Mouse (Mus musculus) spleen, postnatal 36 days (tissue): ENCODE results near the gene Frmd8.
A peak's percentile ranks its signal among the peaks of the same experiment; 100 is the strongest.

ENCODE experiments used
- DNase-seq, 2 experiments: peaks; one replicate each; pipeline ENCODE4 v3.0.0; 2022; ENCODE audit warnings: low spot score in 2 of 2, mixed read lengths in 1 of 2

Frmd8 gene

DNA sequence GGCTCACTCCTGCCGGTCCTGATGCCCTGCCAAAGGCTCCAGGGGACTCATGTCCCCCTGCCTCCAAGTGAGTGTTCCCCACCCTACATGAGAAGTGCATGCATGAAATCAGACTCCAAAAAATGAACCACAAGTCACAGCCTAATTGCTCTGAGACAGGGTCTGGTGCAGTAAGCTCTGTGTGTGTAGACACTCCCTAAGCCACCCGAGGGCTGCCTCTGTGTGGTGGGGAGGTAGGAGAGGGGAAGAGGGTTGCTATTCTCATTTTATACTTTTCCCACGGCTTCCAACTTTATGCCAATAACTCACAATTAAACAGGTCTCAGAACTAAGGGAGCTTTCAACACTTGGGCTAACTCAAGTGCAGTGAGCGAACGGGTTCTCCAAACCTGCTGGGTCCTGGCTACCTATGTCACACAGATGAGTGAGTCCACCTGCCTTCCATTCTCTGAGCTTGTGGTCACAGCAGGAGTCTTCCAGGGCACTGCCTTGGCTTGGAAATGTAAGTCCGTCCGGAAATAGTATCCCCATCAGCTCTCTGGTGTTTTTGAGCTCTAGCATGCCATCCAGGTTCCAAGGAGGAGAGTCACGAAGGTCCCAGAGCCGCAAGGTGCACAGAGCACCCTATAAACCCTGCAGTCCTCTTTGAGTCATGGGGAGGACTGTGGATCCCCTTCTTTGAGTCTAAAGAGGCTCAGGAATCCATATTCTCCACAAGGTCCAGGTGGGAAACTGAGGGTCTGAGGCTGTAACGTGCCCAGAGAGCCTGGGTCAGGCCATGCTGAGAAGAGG lies 50.1 kb downstream of the Frmd8 start:
- no peak for DNase-seq

DNA sequence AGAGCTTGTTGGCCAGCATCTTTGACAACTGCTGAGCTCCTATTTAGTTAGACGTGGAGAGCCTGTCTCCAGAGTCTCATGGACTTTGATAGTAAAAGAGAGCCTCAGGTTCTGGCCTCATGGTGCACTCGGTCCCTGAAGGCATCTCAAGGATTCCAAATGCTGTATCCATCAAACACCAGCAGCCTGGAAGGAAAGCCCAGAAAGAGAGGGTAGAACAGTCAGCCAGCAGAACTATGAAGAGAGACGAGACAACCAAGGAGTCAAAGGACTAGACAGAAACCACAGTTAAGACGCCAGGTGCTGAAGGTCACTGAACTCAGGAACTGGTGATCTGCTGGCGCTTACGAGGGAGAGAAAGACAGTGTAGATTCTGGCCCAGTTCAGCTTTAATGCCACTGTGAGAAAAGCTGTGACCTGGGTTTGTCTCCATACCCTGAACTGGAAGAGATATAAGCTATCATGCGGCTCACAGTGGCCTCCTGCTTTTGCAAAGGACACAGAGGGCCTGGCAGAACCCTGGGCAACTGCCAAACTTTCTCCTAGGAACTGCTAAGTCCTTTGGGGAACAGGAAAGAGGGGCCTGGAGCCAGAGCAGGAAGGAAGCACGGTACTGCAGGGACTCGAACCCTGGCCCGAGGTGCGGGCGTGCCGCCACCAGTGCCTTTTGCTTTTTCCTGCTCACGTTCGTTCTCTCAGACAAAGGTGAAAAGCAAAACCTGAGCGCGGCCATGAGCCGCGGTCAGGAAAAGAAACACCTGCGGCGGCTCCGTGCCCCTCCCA lies 50.8 kb downstream of the Frmd8 start:
- DNase-seq: no peak

DNA sequence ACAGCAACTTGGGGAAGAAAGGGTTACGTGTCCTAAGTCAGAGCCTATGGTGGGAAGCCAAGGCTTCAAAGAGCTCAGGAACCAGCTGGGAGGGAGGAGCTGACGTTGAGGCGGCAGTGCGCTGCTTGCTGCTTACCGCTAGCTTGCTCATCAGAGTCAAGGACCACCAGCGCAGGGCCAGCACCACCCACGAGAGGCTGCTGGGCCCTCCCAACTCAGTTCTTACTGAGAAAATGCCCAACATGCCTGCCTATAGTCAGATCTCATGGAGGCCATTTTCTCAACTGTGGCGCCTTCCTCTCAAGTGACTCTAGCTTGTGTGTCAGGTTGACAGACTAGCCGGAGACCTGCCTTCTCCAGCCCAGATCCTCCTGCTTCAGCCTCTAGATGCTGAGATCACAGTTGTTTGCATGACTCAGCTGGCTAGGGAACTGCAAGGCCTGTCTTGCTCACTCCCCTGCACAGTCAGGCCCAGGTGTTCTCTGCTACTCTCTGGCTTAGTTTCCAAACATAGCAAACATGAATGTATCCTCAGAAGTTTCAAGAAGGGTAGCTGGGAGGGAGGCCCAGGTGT lies 51.7 kb downstream of the Frmd8 start:
- DNase-seq: no peak

DNA sequence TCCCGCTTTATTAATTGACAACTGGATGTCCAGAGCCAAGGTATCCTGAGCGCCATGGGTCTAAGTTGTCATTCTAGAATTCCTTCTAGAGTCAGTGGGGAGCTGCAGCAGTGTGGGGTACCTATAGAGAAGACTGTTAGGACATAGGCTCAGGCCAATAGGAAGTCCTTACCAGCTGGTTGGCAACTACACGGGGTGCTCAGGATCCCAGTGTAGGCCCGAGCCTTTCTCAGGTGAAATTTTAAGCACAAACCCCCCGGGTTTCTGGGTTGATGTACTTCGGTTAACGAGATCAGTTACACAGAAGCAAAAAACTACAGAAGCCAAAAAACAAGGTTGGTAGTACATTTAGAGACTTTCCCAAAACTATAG lies 52.3 kb downstream of the Frmd8 start:
- DNase-seq: no peak

DNA sequence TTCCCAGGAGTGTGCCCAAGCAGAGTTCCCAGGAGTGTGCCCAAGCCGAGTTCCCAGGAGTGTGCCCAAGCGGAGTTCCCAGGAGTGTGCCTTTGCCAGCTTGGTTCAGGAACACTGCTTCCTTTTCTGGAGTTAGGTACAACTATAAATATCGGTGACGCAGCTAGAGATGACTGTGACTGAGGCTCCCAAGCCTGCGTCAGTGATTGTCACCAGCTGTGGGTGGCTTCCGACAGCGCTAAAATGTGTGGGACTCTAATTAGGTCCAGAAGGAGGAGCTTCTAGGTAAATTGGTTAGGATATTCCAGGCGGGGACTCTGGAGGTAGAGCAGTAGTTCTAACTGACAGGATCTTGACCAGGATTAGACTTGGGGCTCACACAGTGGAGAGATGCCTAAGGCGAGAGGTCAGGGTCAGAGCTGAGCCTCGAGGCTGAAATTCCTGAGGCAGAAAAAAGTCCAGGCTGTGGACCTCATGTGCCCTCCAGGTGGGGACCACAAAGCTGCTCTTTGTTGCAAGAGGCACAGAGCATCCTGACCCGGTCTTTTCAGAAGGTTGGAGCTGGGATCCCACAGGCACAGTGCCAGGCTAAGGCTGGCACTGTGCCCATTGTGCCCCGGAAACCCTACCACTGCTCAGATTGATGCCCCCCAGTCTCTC lies 52.8 kb downstream of the Frmd8 start:
- no peak for DNase-seq

DNA sequence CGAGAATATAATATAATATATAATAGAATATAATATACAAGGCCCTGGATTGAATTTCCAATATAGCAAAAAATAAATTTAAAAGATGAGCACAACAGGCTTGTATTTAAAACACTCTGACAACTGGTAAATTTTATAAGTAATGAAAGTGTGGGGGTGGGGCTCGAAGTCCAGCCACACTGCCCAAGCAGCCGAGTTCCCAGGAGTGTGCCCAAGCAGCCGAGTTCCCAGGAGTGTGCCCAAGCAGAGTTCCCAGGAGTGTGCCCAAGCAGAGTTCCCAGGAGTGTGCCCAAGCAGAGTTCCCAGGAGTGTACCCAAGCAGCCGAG lies 53.3 kb downstream of the Frmd8 start:
- no peak for DNase-seq

DNA sequence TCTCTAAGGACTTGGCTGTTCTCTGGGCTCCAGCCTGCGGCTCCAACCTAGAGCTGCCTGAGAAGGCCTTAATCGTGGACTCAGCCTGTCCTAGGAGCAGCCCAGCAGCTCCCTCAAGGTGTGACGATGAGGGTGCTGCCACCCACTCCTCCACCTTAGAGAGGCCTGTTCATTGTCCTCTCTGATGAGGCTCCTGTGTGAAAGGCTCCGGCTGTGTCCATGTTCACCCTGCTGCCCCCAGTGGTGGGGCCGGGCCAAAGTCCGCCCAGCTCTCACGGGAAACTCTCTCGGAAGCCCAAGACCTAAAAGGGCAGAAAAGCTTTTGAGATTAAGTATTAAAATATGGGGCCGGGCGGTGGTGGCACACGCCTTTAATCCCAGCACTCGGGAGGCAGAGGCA lies 55.5 kb downstream of the Frmd8 start:
- peak; percentile 42 to 47 for DNase-seq

DNA sequence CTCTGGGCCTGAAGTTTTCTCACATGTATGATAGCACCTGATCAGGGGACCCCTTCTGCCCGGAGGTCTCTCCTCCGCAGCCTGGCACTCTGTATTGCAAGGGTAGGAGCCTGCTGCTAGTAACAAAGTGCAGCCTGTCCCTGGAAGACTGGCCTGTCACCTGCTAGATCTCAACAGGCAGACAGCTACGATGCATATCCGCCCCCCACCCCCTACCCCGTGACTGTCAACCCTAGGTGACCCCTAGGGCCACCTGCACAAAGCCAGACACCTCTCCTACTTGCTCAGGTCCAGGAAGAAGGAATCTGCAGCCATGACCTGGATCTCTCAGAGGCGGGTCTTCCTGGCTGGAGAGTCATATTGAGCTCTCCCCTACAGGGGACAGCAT lies 56.5 kb downstream of the Frmd8 start:
- no peak for DNase-seq

DNA sequence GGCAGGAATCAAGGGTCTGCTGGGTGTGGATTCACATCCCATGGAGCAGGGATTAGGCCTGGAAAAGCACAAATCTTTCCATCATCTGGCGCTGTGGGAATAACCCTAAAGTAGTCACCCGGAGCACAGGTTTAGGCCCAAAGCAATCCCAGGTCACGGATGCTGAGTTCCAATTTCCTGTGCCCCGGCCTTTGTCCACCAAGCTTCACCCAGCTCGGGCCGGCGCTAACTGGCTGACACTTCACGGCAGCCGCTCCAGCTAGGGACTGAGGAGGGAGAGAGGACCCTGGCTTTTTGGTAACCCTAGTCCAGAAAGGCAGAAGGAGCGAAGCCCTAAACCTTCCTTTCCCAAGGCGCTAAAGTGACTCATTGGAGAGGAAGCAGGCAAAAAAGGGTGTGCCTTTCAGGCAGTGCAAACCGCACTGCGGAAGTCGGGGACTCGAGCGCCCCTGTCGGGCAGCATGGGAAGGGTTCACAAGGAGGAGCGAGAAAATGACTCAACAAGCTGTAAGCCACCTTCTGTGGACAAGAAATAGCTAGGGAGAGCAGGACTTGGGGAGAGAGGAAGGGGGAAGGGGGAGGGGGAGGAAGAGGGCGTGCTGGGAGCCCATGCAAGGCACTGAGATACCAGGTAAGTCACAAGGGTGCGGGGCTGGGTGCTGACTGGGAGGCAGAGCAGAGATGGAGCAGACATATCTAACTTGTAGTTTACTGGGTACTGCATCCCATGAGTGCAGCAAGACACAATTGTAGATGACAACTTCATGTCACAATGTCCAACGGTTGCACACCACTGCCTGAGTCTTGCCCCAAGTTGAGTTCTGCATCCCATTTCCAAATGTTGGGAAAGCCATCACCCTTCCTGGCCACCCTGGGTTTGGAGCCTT lies 57.1 kb downstream of the Frmd8 start:
- peak; percentile 85 to 89 for DNase-seq

DNA sequence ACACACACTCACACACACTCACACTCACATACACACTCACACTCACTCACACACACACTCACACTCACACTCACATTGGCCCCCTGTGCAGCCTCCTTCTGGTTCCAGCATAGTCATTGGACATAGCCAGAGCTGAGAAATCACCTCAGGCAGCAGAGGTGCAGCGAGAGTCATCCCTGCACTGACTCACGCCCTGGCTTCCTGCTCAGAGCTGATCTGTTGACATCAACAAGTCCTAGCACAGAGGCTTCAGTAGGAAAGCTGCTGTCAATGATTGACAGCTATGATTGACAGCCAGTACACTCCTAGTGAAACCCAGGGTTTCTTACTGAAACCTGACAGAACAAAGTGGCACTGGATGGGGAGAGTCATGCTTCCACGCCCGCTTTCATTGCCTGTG lies 59.1 kb downstream of the Frmd8 start:
- no peak for DNase-seq

DNA sequence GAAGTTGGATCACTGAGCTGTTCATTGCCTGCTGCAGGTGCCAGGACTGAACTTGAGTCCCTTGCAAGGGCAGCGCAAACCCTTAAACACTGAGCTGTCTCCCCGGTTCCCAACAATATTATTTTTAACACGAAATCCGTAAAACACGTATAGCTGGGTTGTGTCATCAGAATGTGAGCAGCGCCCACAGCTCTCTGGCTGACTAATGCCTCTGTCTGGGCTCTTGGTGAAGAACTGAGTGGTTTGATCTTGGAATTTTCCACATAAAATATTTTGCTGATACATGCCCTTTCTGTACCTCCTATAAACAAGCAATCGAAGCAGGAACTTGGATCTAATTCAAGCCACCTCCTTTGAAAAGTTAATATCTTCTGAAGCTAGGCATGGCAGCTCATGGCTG lies 60.1 kb downstream of the Frmd8 start:
- DNase-seq: no peak

DNA sequence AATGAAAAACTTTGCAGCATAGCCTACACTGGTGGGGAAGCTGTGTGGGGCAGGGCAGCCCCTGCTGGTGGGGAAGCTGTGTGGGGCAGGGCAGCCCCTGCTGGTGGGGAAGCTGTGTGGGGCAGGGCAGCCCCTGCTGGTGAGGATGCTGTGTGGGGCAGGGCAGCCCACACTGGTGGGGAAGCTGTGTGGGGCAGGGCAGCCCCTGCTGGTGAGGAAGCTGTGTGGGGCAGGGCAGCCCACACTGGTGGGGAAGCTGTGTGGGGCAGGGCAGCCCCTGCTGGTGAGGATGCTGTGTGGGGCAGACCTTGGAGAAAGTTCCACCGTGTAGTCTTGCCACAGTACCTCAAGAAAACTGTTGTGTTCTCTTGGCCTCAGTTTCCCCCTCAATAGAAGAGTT lies 61.0 kb downstream of the Frmd8 start:
- peak in 1 of 2 experiments; percentile 26 for DNase-seq

DNA sequence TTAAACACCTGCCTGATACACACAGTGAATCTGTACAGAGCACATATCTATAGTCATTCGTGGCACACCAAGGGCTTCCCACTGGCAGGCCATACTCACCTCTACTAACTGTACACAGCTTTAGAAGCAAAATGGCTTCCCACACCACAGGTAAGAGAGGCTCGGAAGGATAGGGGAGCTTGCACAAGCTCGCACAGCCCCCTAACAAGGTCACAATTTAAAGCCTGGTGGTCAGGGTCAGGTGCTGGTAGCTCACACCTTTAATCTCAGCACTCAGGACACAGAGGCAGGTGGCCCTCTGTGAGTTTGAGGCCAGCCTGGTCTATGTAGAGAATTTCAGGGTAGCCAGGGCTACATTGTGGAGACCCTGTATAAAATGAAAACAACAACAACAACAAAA lies 61.5 kb downstream of the Frmd8 start:
- no peak for DNase-seq

DNA sequence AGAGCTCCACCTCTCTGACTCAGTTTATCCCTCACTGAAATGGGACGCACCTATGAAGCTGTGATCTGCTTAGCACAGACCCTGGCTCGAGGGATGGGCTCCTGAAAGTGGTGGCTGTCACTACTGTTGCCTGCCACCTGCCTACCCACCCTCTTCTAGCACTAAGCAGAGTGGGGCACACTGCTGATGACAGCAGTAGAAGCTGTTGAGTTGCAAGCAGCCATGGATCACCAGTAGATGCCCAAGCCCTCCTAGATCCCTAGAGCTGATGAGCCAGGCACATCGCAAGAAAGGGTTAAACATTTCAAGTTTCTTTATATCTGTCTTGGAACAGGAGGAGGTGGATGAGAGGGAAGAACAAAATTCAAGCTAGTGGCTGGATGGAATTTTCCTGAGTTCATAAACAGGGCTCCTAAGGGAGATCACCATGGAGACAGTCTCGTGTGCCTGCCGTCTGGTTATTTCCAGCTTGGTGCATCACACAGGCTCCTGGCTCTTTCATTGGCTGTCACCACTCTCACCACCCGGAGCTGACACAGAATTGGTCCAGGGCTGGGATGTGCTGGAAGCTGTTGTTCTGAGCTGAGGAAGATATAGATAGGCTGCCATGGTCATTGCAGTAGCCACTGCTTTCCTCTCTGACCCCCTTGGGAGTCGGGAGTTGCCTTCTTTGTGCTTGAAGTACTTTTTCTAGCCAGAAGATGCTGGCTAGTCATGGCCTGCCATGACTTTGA lies 63.1 kb downstream of the Frmd8 start:
- DNase-seq: no peak

DNA sequence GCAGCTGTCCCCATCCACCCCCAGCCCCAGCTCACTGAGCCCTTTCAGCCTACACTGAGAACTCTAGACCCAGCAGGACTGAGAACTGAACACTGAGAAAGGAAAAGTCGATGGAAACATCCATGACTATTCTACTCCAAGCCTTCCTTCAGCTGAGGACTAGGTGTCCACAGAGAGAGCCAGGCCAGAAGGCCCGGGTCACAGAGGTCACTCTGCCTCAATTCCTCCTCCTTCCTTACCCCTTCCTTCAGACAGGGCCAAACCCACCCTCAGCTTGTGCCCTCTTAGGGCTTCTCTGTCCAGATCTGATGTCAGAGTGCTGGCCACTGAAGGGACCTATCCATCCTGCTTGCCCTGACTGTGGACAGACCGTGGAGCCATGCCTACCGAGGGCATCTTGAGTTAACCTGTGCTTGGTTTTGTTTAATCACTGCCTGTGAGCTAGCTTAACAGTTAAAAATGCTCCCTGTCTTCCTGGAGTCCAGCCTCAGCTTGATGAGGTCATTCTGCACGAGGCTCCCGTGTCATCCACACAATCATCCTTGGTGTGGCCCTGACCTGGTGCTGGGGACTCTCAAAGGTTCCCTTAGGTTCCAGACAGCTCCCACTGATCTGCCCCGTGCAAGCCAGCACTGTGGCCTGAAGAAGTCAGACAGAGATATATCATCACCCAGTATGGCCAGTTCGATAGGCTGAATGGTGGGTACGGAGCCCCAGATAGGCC lies 64.1 kb downstream of the Frmd8 start:
- DNase-seq: no peak

DNA sequence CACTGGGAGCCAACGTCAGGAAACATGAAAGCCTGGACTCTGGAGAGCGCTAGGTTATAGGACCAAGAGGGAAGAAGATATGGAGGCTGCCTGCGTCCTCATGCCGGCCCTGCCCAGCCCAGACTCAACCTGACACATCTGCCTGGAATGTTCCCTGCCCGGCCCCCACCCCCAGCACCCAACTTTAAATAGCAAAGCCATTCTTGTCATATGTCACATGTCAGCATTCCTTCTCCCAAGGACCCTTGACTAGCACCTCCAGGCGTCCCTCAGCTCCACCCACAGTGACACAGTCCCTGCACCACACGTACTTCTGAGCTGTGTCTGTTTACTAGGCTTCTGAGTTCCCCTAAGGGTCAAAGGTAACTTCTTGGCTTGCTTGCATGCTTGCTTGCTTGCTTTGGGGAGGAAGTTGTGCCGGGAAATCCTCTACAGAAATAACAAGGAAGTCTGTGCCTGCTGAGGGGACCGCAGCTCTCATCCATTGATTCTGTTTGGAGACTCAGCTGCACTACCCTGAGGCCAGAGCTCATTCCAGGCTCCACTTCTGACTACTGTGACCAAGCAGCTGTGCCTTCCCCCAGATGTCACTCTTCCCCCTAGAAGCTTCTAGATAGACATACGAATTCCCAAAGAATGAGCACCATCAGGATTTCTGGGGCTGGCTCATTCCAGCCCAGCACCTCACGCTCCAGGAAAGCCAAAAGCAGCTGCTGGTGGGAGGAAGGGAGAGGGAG lies 64.8 kb downstream of the Frmd8 start:
- DNase-seq: peak in 1 of 2 experiments; percentile 40

DNA sequence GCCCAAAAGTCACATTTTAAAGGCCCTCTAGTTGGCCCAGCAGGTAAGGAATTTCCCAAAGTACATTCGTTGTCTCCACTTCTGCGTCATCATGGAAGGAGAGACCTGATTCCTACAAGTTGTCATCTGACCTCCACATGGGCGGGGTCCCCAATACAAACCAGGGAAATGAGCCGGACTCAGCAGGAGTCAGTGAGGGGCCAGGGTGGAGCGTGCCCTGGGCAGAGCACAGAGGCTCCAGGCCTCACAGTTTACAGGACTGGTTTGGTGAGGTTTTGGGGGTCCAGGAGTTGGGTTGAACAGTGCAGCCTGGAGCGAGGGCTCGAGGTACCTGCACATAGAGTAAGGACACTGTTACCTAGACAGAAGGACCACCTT lies 65.4 kb downstream of the Frmd8 start:
- no peak for DNase-seq

DNA sequence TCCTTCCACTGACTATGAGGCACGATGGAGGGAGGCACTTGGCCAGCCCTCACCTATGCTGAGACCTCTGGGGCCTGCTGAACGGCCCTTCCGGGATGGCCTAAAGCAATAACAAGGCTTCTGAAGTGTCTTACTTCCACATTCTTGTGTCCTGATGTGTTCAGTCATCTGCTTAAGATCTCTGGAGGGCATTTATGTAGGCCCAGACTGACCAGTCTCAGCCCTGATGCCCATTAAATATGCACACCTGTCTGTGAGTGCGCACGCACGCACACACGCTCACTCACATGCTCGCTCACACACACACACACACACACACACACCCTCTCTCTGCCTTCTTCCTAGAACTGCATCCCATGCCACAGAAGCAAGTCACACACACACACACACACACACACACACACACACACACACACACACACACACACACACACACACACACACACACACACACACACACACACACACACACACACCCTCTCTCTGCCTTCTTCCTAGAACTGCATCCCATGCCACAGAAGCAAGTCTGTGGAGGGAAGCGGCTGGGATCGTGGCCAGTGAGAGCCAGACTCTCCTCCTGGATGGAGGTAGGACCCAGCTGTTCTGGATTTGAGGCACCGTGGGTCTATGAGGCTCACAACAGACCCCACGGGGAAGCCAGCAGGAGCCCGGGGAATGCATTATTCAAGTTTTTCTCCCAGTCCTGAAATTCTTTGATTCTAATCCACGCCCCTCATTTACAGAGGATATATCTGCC lies 65.9 kb downstream of the Frmd8 start:
- no peak for DNase-seq

DNA sequence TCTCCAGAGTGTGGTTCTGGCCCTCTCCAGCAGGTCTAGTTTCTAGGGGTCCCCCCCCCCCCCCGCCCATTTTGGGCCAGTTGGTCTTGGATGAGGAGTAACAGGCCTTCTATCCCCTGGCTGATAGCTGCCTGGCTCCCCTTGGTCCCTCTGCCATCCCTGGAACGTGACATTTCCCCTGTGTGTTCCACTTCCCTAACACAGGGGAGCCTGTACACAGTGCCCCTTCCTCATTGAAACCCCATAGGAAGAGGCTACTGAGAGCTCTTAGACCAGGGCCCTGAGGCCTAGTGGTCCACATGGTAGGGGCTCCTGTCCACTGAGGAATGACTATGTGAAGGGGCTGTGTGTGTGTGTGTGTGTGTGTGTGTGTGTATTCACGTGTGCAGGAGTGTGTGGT lies 67.3 kb downstream of the Frmd8 start:
- no peak for DNase-seq
